Mouse (Mus musculus): ENCODE data around the gene Vmn1r210. TPM values are rescaled to one million over a fixed set of nuclear protein-coding genes. Genes with fewer than 3 reads are reported as not detected.
"Not testable (repeated sequence)": the region's sequence is repeated elsewhere in the genome, so short reads cannot be mapped to it uniquely, and the experiment has no call there.

Gene Vmn1r210
- not detected in 2 replicates for polyA plus RNA-seq (2014; fragmentation: Nextera tagmentation; extraction: Ambion mirVana)

- Histone ChIP-seq H3K9ac (no peak within 1 kb of the TSS), H3K4me3 (ENCODE audit: low read depth, low read length) (no peak within 1 kb of the TSS), H3K9me3 (ENCODE audit: low read depth, low read length) (no peaks in the 10 kb centered on the region), H3K27ac (ENCODE audit: low read depth) (no peak within 1 kb of the TSS), H3K36me3 (ENCODE audit: insufficient read depth) (no peaks in the 10 kb centered on the region), H3K27me3 (ENCODE audit: insufficient read depth, low read length) (no peaks in the 10 kb centered on the region), H3K4me1 (ENCODE audit: insufficient read depth) (no peaks in the 10 kb centered on the region), H3K4me2 (no peak within 1 kb of the TSS)
- DNase-seq (no peak), ATAC-seq (ENCODE audit: insufficient read depth) (no peak)
- 48% methylated on average over 4 of the region's 4 CpGs for WGBS
- no peak for TF ChIP-seq CTCF (IDR thresholded peaks at IDR 0.05; ENCODE audit: low read depth)
Observed at GRCm38 (mm10) chr13:22831248-22831647, at the start of gene Vmn1r210. TSS of gene Vmn1r210 (minus strand) at chr13:22831348.

DNA sequence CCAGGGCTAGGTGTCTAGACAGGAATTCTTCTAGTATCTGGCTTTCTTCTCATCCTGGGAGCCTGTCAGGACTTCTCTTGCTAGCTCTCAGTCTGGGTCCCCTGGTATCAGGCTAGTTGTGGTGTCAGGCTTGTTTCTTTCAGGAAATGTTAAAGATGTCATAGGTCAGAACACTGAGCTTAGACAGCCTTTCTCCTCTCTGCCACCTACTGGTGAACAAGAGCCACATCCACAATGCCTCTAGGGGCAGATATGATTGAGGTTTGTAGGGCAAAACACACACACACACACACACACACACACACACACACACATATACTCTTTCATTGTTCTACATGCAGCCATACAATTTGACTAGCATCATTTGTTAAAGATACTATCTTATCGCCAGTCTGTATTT is 48.1 kb upstream of the Vmn1r210 start:
- TF ChIP-seq CTCF (IDR thresholded peaks at IDR 0.05; ENCODE audit: low read depth), result no peak
- no peak for DNase-seq
- ATAC-seq (ENCODE audit: insufficient read depth), result no peak
- no peaks in the 10 kb centered on the region for H3K36me3 ChIP-seq (ENCODE audit: insufficient read depth)
- H3K27ac ChIP-seq (ENCODE audit: low read depth), result no peak overlapping the region
- H3K4me3 ChIP-seq (ENCODE audit: low read depth, low read length), result no peak overlapping the region
- no peaks in the 10 kb centered on the region for H3K27me3 ChIP-seq (ENCODE audit: insufficient read depth, low read length)
- H3K9me3 ChIP-seq (ENCODE audit: low read depth, low read length), result no peaks in the 10 kb centered on the region
- no peak overlapping the region for H3K9ac ChIP-seq
- H3K4me2 ChIP-seq, result no peak overlapping the region
- WGBS, result 96% methylated on average over 1 of the region's 1 CpGs
- no peaks in the 10 kb centered on the region for H3K4me1 ChIP-seq (ENCODE audit: insufficient read depth)

DNA sequence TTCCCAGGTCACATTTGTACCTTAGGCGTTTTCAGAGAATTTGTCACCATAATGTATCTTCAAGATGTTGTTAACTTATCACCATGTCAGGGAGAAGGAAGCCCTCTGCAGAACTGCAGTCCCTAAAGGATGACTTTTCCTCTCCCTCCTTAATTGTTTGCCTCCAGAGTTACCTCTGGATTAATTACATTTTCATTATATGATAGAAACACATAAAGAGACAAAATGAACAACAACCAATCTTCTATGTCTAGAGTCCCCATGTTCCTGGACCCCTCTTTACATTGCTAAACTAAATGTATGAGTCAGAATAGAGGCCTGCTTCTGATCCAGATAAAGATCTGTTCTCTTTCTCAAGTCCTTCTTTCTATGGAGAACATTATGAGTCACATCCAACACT is 26.3 kb upstream of the Vmn1r210 start, which contains the start of gene Vmn1r211:
Vmn1r211 (minus strand) TSS at position 101 of the 400 bp plus-strand sequence.
- WGBS, result 61% methylated on average over 1 of the region's 1 CpGs
- Histone ChIP-seq H3K27ac (ENCODE audit: low read depth) (no peak within 1 kb of the TSS), H3K9ac (no peak within 1 kb of the TSS), H3K36me3 (ENCODE audit: insufficient read depth) (no peaks in the 10 kb centered on the region), H3K9me3 (ENCODE audit: low read depth, low read length) (no peaks in the 10 kb centered on the region), H3K4me1 (ENCODE audit: insufficient read depth) (no peaks in the 10 kb centered on the region), H3K4me2 (no peak within 1 kb of the TSS), H3K4me3 (ENCODE audit: low read depth, low read length) (no peak within 1 kb of the TSS), H3K27me3 (ENCODE audit: insufficient read depth, low read length) (no peaks in the 10 kb centered on the region)
- ATAC-seq (ENCODE audit: insufficient read depth) (no peak), DNase-seq (no peak)
- TF ChIP-seq CTCF (IDR thresholded peaks at IDR 0.05; ENCODE audit: low read depth), result no peak

- ATAC-seq (ENCODE audit: insufficient read depth), result no peak
- 64% methylated on average over 4 of the region's 4 CpGs for WGBS
Observed at GRCm38 (mm10) chr13:22854760-22855159, 23.6 kb upstream of the Vmn1r210 start.

DNA sequence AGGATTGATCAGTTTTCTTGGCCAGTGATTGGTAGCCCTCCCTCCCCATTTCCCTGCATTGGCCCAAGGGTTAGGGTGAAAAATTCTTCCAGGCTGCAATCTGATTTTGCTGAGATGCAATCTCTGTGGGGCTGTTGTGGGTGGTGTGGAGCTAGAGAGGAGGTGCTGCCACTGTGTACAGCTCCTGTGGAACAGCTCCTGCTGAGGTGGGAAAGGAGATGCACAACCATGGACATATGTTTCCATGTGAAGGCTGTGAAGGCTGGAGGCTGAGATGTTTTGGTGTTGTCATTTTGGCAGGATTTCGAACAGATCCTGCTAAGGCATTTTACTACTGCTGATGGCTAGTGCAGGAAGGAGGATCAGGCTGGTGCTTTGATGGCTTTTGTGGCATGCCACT is 15.7 kb upstream of the Vmn1r210 start:
- Histone ChIP-seq H3K27me3 (ENCODE audit: insufficient read depth, low read length) (no peaks in the 10 kb centered on the region), H3K4me1 (ENCODE audit: insufficient read depth) (no peaks in the 10 kb centered on the region), H3K9me3 (ENCODE audit: low read depth, low read length) (no peaks in the 10 kb centered on the region), H3K9ac (no peak overlapping the region), H3K4me2 (no peak overlapping the region), H3K27ac (ENCODE audit: low read depth) (no peak overlapping the region), H3K36me3 (ENCODE audit: insufficient read depth) (no peaks in the 10 kb centered on the region), H3K4me3 (ENCODE audit: low read depth, low read length) (no peak overlapping the region)
- no peak for TF ChIP-seq CTCF (IDR thresholded peaks at IDR 0.05; ENCODE audit: low read depth)
- 77% methylated on average over 1 of the region's 1 CpGs for WGBS
- no peak for ATAC-seq (ENCODE audit: insufficient read depth)
- DNase-seq, result no peak

More at GRCm38 (mm10) chr13:22854760-22855159, 23.6 kb upstream of the Vmn1r210 start:
- Histone ChIP-seq H3K4me2 (no peak overlapping the region), H3K4me3 (ENCODE audit: low read depth, low read length) (no peak overlapping the region), H3K36me3 (ENCODE audit: insufficient read depth) (no peaks in the 10 kb centered on the region), H3K9ac (no peak overlapping the region), H3K9me3 (ENCODE audit: low read depth, low read length) (no peaks in the 10 kb centered on the region), H3K27ac (ENCODE audit: low read depth) (no peak overlapping the region), H3K27me3 (ENCODE audit: insufficient read depth, low read length) (no peaks in the 10 kb centered on the region), H3K4me1 (ENCODE audit: insufficient read depth) (no peaks in the 10 kb centered on the region)
- DNase-seq, result no peak
- TF ChIP-seq CTCF (IDR thresholded peaks at IDR 0.05; ENCODE audit: low read depth), result no peak

- 76% methylated on average over 3 of the region's 3 CpGs for WGBS
- not testable (repeated sequence) for ATAC-seq (ENCODE audit: insufficient read depth); H3K4me1 ChIP-seq (ENCODE audit: insufficient read depth); DNase-seq; H3K4me2 ChIP-seq; H3K4me3 ChIP-seq (ENCODE audit: low read depth, low read length); H3K9me3 ChIP-seq (ENCODE audit: low read depth, low read length); H3K36me3 ChIP-seq (ENCODE audit: insufficient read depth); H3K9ac ChIP-seq; H3K27ac ChIP-seq (ENCODE audit: low read depth); H3K27me3 ChIP-seq (ENCODE audit: insufficient read depth, low read length)
Observed at GRCm38 (mm10) chr13:22844304-22844703, 13.2 kb upstream of the Vmn1r210 start.

DNA sequence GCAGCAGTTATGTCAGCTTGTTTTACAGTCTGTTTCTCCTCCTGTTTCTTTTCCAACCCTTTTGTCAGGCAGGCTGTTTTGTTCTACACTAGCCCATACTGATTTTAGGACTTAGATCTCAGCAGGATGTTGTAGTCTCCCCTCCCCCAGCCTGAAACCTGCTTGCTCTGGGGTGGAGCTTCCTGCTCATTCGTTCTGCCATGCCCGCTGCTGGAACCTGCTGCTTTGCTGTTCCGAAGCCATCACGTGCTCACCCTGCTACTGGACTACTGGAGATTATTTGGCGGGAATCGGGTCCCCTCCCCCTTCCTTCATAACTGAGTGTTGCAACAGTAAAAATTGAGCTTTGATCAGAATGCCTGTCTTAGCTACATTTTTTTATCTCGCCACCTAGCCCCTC is 1.8 kb downstream of the Vmn1r210 start:
- H3K9ac ChIP-seq; H3K4me3 ChIP-seq (ENCODE audit: low read depth, low read length); H3K9me3 ChIP-seq (ENCODE audit: low read depth, low read length); H3K4me2 ChIP-seq; DNase-seq; ATAC-seq (ENCODE audit: insufficient read depth); H3K27me3 ChIP-seq (ENCODE audit: insufficient read depth, low read length); H3K4me1 ChIP-seq (ENCODE audit: insufficient read depth); H3K36me3 ChIP-seq (ENCODE audit: insufficient read depth); H3K27ac ChIP-seq (ENCODE audit: low read depth): not testable (repeated sequence)
- 23% methylated on average over 7 of the region's 7 CpGs for WGBS

DNA sequence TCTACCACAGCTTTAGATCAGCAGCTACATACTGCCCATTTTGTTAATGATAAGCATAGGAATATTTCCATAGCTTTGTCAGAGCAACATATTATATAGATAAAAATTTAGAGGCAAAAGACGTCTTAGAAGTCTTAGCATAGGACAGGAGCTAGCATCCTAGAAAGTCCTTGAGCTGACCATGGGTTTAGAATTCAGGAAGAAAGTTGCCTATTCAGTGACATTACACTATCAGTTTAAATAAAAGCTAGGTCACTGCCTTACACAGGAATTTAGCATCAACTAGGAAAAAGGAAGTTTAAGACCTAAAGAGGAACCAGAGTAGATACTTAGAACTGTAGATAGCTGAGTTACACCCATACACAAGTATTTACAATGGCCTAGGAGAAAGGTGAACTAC is 9.5 kb downstream of the Vmn1r210 start:
- not testable (repeated sequence) for H3K4me1 ChIP-seq (ENCODE audit: insufficient read depth); H3K4me3 ChIP-seq (ENCODE audit: low read depth, low read length); H3K27me3 ChIP-seq (ENCODE audit: insufficient read depth, low read length); H3K4me2 ChIP-seq; H3K9me3 ChIP-seq (ENCODE audit: low read depth, low read length); H3K36me3 ChIP-seq (ENCODE audit: insufficient read depth); H3K27ac ChIP-seq (ENCODE audit: low read depth); DNase-seq; H3K9ac ChIP-seq; ATAC-seq (ENCODE audit: insufficient read depth)
- WGBS, result 75% methylated on average over 1 of the region's 1 CpGs

GRCm38 (mm10) chr13:22809582-22809981 is 21.6 kb downstream of the Vmn1r210 start, which contains the start of gene Vmn1r209:
TSS of gene Vmn1r209 (minus strand) at chr13:22809682.
- not testable (repeated sequence) for H3K27ac ChIP-seq (ENCODE audit: low read depth); ATAC-seq (ENCODE audit: insufficient read depth); H3K9ac ChIP-seq; H3K4me1 ChIP-seq (ENCODE audit: insufficient read depth); H3K4me3 ChIP-seq (ENCODE audit: low read depth, low read length); H3K4me2 ChIP-seq; H3K36me3 ChIP-seq (ENCODE audit: insufficient read depth); H3K27me3 ChIP-seq (ENCODE audit: insufficient read depth, low read length); H3K9me3 ChIP-seq (ENCODE audit: low read depth, low read length); DNase-seq

DNA sequence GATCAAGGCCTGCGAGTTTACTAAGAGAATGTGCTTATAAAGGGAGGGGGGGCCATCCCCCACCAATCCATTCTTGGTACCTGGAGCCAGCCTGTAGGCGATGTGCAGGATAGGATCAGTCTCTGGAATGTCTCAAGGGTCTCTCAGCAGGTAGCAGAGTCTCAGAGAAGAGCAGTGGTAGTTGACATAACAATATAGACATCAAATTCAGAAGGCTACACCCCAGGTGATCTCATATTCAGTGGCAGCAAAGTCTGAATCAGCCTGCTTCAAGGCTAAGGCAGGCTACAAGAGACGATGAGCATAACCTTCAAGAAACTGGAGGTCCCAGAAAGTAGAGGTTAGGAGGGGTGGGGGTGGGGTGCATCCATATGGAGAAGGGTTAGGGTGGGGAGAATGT is 43.1 kb downstream of the Vmn1r210 start:
- not testable (repeated sequence) for ATAC-seq (ENCODE audit: insufficient read depth); H3K4me1 ChIP-seq (ENCODE audit: insufficient read depth); H3K36me3 ChIP-seq (ENCODE audit: insufficient read depth); H3K27ac ChIP-seq (ENCODE audit: low read depth); H3K4me2 ChIP-seq; H3K27me3 ChIP-seq (ENCODE audit: insufficient read depth, low read length); H3K9ac ChIP-seq; DNase-seq; H3K4me3 ChIP-seq (ENCODE audit: low read depth, low read length); H3K9me3 ChIP-seq (ENCODE audit: low read depth, low read length)
- WGBS, result 81% methylated on average over 3 of the region's 3 CpGs

DNA sequence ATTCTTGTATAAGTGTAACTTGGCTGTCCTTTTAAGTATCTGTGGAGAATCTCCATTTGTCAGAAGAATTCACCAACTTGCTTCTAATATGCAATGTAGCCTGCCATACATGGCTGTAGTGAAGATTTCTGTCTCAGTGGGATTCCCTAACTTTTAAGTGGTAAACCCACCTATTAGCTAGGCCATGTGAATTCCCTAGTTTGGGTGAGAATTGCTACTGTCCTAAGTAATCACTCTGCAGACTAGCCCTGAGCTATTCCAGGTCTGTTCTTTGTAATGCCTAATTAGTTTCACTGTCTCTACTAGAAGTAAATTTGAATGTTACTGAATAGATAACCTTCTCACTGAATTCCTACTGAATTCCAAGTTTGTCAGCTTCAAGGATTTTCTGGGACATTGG is 47.0 kb downstream of the Vmn1r210 start:
- not testable (repeated sequence) for H3K27me3 ChIP-seq (ENCODE audit: insufficient read depth, low read length); H3K4me1 ChIP-seq (ENCODE audit: insufficient read depth)

More for the DNA sequence above, 47.0 kb downstream of the Vmn1r210 start:
- not testable (repeated sequence) for ATAC-seq (ENCODE audit: insufficient read depth); H3K4me3 ChIP-seq (ENCODE audit: low read depth, low read length); DNase-seq; H3K9ac ChIP-seq; H3K36me3 ChIP-seq (ENCODE audit: insufficient read depth); H3K9me3 ChIP-seq (ENCODE audit: low read depth, low read length); H3K4me2 ChIP-seq; H3K27ac ChIP-seq (ENCODE audit: low read depth)
